Mouse (Mus musculus): ENCODE measurements around the gene Fkbp5. TPM values are rescaled to one million over a fixed set of nuclear protein-coding genes. Genes with fewer than 3 reads are reported as not detected.

Gene Fkbp5
- total RNA-seq, 2 experiments from 2014 or later = 106 to 153 TPM

DNA sequence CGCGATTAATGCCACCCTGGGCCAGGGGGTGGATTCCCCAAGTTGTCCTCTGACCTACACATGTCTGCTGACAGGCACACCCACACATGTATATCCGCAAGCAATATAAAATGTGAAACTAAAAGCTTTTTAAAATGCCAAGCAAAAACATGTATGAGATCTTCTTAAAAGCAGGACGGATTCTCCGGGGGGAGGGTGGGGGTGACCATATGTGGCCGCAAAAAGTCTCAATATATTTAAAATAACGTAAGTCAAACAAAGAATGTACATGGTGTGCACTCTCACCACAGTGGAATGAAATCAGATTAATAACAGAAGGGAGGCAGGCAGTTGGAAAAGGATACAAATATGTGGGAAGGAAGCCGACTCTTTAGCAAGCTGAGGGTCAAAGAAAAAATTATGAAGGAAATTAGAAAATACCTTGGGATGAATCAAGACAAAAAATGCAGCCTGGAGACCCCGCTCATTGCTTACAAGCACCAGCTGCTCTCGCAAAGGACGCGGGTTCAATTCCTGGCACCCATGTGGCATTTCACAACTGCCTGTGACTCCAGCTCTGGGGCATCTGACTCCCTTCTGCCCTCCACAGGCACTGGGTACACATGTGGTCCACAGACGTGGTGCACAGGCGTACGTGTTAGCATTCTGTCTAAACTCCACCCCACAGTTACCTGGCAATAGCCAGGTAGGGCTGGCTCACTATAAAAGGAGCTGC, 123.1 kb downstream of the Fkbp5 start:
- TF ChIP-seq CTCF (IDR thresholded peaks at IDR 0.05) = no peak

DNA sequence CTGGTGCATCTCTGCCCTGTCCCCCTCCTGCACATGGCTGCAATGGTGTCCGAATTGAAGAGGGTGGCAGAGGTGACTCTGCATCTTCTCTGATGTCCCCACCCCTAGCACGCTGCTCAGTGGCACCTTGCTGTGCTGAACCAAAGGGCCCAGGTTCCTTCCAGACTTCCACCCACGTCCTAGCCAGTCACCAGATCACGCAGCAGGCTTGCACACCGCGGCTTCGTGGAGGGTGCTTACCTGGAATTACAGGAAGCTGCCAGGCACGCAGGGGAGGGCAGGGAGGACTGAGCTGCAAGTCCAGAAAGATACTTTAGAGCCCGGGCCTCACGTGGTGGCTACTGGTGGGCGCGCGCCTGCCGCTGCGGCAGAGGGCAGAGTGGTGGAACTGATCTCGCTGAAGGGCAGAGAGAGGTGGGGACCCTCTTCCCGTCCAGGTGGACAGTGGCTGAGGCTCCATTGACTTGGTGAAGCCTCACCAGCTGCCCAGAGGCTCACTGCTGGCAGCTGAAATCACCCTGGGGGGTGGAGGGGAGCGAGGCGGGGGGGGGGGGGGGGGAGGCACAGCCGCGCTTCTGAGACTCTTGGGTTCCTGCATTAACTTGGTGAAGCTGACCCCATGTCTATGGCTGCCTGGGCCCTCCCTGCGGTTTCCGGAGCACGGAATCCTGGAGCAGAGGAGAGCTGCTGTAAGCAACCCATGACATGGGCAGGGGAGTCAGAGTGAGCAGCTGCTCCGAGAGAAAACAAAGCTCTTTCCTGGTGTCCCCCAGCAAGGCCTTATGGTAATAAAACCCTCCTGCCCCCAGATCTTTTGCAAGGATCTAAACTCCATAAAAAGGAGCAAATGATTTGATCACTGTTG, 125.5 kb downstream of the Fkbp5 start:
- intact Hi-C loops (cut with DNase I) = loop anchor here (2.0 kb wide), 1 partner anchor 15 kb away; no protein-coding TSS in a partner anchor
- DNase-seq = no peak
- Histone ChIP-seq H3K4me3 (no peak overlapping the region), H3K27ac (no peak overlapping the region)
- no peak for TF ChIP-seq CTCF (IDR thresholded peaks at IDR 0.05)

More for the DNA sequence above, 123.1 kb downstream of the Fkbp5 start:
- Histone ChIP-seq H3K4me3 (no peak overlapping the region), H3K27ac (no peak overlapping the region)
- intact Hi-C loops (cut with DNase I) = no loop called here
- no peak for DNase-seq

GRCm38 (mm10) chr17:28388534-28388933, 128.8 kb downstream of the Fkbp5 start:
- intact Hi-C loops (cut with DNase I) = no loop called here
- Histone ChIP-seq H3K4me3 (no peak overlapping the region), H3K27ac (no peak overlapping the region)
- DNase-seq = no peak
- TF ChIP-seq CTCF (IDR thresholded peaks at IDR 0.05) = no peak

- peak; percentile 86 for DNase-seq
- intact Hi-C loops (cut with DNase I) = loop anchor here (1.0 kb wide), 1 partner anchor 142 kb away; no protein-coding TSS in a partner anchor
- H3K27ac ChIP-seq = no peak overlapping the region
- TF ChIP-seq CTCF (IDR thresholded peaks at IDR 0.05) = peak; percentile 95
- H3K4me3 ChIP-seq = peak overlapping the region; percentile 29; the same call in 1 of the 2 replicates
Measured at GRCm38 (mm10) chr17:28386150-28386905, 131.0 kb downstream of the Fkbp5 start.

- Histone ChIP-seq H3K27ac (no peak overlapping the region), H3K4me3 (no peak overlapping the region)
- peak; percentile 51 for TF ChIP-seq CTCF (IDR thresholded peaks at IDR 0.05)
- no peak for DNase-seq
- intact Hi-C loops (cut with DNase I) = no loop called here
Measured at GRCm38 (mm10) chr17:28384298-28384697, 133.0 kb downstream of the Fkbp5 start.

- no peak for DNase-seq
- no peak overlapping the region for H3K4me3 ChIP-seq
- no peak overlapping the region for H3K27ac ChIP-seq
- no peak for TF ChIP-seq CTCF (IDR thresholded peaks at IDR 0.05)
- intact Hi-C loops (cut with DNase I) = no loop called here
Measured at GRCm38 (mm10) chr17:28380255-28380654, 137.1 kb downstream of the Fkbp5 start.

DNA sequence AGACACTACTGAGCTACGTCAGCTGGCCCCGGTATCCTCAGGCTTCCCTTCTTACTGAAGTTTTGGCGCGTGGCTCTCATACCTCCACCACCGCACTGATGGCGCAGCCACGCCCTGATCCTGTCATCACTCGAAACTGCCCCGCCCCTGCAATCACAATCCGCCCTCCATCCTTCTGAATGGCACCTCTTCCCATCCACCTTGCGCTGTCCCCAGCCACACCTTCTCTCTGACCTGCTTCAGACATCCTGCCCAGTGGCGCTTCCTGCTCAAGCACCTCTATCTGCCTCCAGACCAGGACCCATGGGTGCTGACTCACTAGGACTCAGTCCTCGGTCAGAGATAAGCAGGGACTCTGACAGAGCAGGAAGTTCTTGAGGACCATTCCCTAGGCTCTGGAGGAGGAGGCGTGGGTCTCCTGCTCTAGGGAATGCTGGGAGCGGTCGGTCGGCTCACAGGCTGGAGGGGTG, 141.7 kb downstream of the Fkbp5 start:
- Histone ChIP-seq H3K4me3 (no peak overlapping the region), H3K27ac (no peak overlapping the region)
- no peak for TF ChIP-seq CTCF (IDR thresholded peaks at IDR 0.05)
- no peak for DNase-seq
- intact Hi-C loops (cut with DNase I) = no loop called here

GRCm38 (mm10) chr17:28374494-28374893, 142.8 kb downstream of the Fkbp5 start:
- intact Hi-C loops (cut with DNase I) = no loop called here
- no peak for TF ChIP-seq CTCF (IDR thresholded peaks at IDR 0.05)
- Histone ChIP-seq H3K27ac (no peak overlapping the region), H3K4me3 (no peak overlapping the region)
- no peak for DNase-seq

DNA sequence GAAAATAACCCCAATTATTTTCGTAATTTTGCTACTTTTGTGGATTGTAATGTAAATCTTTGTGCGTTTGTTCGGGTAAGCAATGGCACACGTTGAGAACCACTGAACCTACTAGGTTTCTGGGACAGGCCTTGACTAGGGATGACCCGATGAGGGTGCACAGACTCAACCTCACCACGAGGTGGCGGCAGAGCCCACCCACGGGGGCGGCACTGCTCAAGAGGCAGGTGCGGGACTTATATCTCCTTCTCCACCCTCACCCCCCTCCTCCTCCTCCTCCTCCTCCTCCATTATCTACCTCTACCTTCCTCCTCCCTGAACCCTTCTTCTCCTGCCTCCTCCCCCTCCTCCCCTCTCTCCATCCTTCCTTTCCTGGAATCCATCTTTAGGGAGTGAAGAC, 143.5 kb downstream of the Fkbp5 start:
- H3K27ac ChIP-seq = no peak overlapping the region
- no peak overlapping the region for H3K4me3 ChIP-seq
- DNase-seq = peak; percentile 63
- intact Hi-C loops (cut with DNase I) = no loop called here
- TF ChIP-seq CTCF (IDR thresholded peaks at IDR 0.05) = peak; percentile 78

DNA sequence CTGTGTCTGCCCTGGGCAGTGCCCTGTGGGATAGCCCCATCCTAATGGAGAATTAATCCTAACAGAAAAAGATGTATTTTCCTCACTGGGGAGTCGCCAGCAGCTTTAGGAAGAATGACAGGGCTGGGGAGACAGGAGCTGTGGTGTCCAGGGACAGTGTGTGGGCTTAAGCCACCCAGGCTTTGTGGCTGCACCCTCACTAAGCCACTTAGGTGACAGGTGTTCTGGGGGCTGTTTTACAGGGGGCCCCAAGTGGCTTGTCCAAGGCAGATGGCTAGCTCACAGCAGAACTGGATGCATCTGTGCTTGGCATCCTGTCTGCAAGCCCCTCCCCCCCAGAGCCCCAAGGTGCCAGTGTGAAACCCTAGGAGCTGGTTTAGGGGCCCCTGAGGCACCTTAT, 145.4 kb downstream of the Fkbp5 start:
- intact Hi-C loops (cut with DNase I) = no loop called here
- Histone ChIP-seq H3K27ac (no peak overlapping the region), H3K4me3 (no peak overlapping the region)
- no peak for DNase-seq
- TF ChIP-seq CTCF (IDR thresholded peaks at IDR 0.05) = no peak

DNA sequence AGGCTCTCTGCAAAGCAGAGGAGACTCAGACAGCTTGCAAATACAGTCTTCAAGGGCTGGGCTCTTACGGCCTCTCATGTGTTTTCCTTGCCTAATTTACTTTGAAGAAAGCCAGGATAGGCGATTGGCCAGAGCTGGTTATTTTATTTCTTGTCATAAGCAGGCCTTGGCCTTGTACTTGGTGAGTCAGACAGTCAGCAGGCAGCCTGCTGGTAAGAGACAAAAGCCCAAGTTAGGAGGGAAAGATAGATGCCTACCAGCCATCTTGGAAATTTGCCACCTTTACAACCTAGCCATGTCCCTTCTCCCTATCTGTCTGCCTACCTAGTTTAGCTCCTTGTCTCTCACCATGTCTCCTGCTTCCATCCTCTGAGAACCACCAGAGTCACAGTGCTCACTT, 146.0 kb downstream of the Fkbp5 start:
- no peak for DNase-seq
- intact Hi-C loops (cut with DNase I) = no loop called here
- no peak overlapping the region for H3K27ac ChIP-seq
- H3K4me3 ChIP-seq = no peak overlapping the region
- no peak for TF ChIP-seq CTCF (IDR thresholded peaks at IDR 0.05)

GRCm38 (mm10) chr17:28369056-28369455, 148.3 kb downstream of the Fkbp5 start:
- intact Hi-C loops (cut with DNase I) = loop anchor here (2.0 kb wide), 2 partner anchors 142 to 162 kb away; partner anchors contain the start of gene Def6
- no peak for TF ChIP-seq CTCF (IDR thresholded peaks at IDR 0.05)
- H3K27ac ChIP-seq = no peak overlapping the region
- no peak overlapping the region for H3K4me3 ChIP-seq
- no peak for DNase-seq

Measured in gastrocnemius, adult 2 months (tissue).